8 mouse cellular contexts compared by ENCODE assay signal in genomic region chr17:13683027-13683410, GRCm38 (mm10).
DNase-seq lines count a peak whose midpoint lies in the region; ATAC-seq lines count a peak whose summit lies in the region.

No protein-coding gene starts in this region.

- H3K9ac ChIP-seq in forebrain, embryonic 15.5 days (replicated peaks): peak overlapping the region; percentile 26
- no peak overlapping the region for H3K9ac ChIP-seq in liver, embryonic 15.5 days

- no peaks in the 10 kb centered on the region for H3K27me3 ChIP-seq in forebrain, embryonic 15.5 days
- H3K27me3 ChIP-seq in liver, embryonic 15.5 days: no peaks in the 10 kb centered on the region

- 9% methylated on average over 4 of the region's 4 CpGs for WGBS in forebrain, embryonic 15.5 days
- WGBS in liver, embryonic 15.5 days (ENCODE audit: insufficient replicate concordance): 14% methylated on average over 4 of the region's 4 CpGs

- no peaks in the 10 kb centered on the region for H3K36me3 ChIP-seq in forebrain, embryonic 15.5 days
- H3K36me3 ChIP-seq in liver, embryonic 15.5 days (replicated peaks): no peaks in the 10 kb centered on the region

- H3K4me2 ChIP-seq in forebrain, embryonic 15.5 days (replicated peaks): peak overlapping the region; percentile 25; the same call in 1 of the 2 replicates
- peak overlapping the region; percentile 42 for H3K4me2 ChIP-seq in liver, embryonic 15.5 days

- peak; percentile 93 for DNase-seq in heart, adult 11 months
- no peak for DNase-seq in heart, postnatal 10 days
- DNase-seq in B cell, adult 2 months: peak; percentile 20 to 22
- no peak for DNase-seq in frontal cortex, postnatal 25 days (ENCODE audit: low spot score in 2 of 2)
- DNase-seq in layer of hippocampus, postnatal 36 days: no peak
- no peak for DNase-seq in urinary bladder, postnatal 14 days (ENCODE audit: low spot score)

- ATAC-seq in forebrain, embryonic 15.5 days (replicated peaks): no peak
- ATAC-seq in liver, embryonic 15.5 days (ENCODE audit: insufficient read depth): 0 out of 2 replicates have a peak, but pooled peaks have one; percentile 10

- intact Hi-C loops in heart, postnatal 10 days (cut with DNase I): loop anchor here (2.0 to 5.0 kb wide), 4 partner anchors 59 to 211 kb away; no protein-coding TSS in a partner anchor

- peak overlapping the region; percentile 89 for H3K27ac ChIP-seq in forebrain, embryonic 15.5 days (replicated peaks)
- H3K27ac ChIP-seq in liver, embryonic 15.5 days (replicated peaks): peak overlapping the region; percentile 72

- peak overlapping the region; percentile 24 for H3K4me3 ChIP-seq in forebrain, embryonic 15.5 days
- peak overlapping the region; percentile 27 for H3K4me3 ChIP-seq in liver, embryonic 15.5 days (replicated peaks)

- no peaks in the 10 kb centered on the region for H3K9me3 ChIP-seq in forebrain, embryonic 15.5 days
- H3K9me3 ChIP-seq in liver, embryonic 15.5 days (replicated peaks): no peaks in the 10 kb centered on the region

- H3K4me1 ChIP-seq in forebrain, embryonic 15.5 days: peaks cover 33% of the 10 kb centered on the region
- H3K4me1 ChIP-seq in liver, embryonic 15.5 days (replicated peaks): peaks cover 20% of the 10 kb centered on the region

Comparison
In these comparisons a context has a peak if more than half of its experiments do, and no peak if none do; other contexts are left out.
1. DNase-seq: peak in heart, adult 11 months (single experiment) and B cell, adult 2 months (2 of 2); none in heart, postnatal 10 days (0 of 2), frontal cortex, postnatal 25 days (0 of 2), layer of hippocampus, postnatal 36 days (0 of 2) and urinary bladder, postnatal 14 days (single experiment).